Mouse (Mus musculus) lung, postnatal 10 days (tissue): ENCODE results near the gene Afm.

Experiments used
- DNase-seq: peaks from one replicate; pipeline ENCODE4 v3.0.0; 2021

The Afm gene

DNA sequence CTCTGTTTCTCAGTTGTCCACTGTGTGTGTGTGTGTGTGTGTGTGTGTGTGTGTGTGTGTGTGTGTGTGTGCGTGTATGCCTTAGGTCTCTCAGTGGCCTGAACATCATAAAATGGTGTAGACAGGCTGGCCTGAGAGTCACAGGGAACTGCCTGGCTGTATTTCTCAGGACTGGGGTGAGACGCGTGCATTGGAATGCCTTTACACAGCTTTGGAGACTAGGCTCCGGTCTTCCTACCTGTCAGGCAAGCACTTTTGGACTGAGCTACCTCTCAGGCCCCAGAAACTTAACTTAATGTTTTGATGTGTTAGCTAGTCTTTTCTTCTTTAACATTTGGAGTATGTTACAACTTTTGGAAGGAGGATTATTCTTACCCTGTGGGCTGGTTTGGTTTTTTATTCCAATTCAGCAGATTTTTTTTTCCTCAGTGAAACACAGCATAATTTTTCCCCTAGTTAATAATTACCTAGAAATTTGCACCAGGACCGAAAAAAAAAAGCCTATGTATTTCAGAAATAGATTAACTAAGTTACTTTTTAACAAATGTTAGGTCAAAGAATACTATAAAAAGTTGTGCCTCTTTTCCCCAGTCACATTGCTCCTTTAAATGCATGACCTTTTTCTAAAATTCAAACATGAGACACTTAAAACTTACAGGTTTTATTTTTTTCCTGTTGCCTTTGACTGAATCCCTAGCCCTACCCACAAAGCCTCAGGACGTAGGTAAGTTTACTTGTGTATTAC, at the start of gene Afm:
Gene Afm, plus strand, starts transcription at position 577 of the 745 bp plus-strand sequence.
- no peak for DNase-seq

DNA sequence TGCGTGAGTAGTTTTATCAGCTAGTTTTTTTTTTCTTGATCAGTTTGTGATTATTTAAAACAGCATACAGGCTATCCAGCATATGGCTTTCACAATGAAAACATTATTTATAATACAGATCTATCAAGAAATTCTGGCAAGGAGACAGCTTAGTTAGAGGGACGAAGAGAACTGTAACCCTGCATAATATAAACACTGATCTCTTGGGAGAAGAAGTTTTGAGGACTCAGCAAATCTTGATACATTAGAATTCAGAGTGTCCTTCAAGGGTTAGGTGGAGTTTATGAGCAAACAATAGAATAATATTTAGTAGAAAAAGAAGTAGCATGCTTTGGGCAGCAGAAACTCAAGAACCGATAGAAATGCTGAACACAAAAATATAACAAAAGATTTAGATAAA, 47.9 kb upstream of the Afm start:
- DNase-seq, result no peak

GRCm38 (mm10) chr5:90473902-90474301, 44.8 kb upstream of the Afm start:
- DNase-seq, result no peak

DNA sequence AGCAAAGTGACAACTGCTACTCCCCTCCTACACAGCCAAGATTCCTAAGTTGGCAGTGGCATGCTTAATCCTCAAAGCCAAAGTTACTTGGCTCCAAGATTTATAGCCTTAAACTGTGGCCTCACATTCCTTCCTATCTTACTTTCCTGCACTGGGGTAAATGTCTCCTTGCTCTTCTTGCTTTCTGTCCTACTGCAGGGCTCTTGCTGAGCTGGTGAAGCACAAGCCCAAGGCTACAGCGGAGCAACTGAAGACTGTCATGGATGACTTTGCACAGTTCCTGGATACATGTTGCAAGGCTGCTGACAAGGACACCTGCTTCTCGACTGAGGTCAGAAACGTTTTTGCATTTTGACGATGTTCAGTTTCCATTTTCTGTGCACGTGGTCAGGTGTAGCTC, 44.4 kb upstream of the Afm start:
- DNase-seq, result no peak

DNA sequence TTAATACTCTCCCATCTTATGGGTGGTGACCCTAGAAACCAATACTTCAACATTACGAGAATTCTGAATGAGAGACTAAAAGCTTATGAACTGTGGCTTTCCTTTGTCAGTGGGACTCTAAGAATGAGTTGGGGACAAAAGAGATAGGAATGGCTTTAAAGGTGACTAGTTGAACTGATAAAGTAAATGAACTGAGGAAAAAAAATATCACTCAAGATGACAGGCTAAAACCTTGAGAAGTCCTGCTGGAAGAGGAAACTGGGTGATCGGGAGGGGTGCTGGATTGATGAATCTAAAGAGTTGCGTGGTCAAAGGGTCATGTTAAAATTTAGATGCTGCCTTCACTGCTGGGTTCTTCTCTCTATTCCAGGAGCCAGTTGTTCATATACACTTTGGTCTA, 42.0 kb upstream of the Afm start:
- no peak for DNase-seq

DNA sequence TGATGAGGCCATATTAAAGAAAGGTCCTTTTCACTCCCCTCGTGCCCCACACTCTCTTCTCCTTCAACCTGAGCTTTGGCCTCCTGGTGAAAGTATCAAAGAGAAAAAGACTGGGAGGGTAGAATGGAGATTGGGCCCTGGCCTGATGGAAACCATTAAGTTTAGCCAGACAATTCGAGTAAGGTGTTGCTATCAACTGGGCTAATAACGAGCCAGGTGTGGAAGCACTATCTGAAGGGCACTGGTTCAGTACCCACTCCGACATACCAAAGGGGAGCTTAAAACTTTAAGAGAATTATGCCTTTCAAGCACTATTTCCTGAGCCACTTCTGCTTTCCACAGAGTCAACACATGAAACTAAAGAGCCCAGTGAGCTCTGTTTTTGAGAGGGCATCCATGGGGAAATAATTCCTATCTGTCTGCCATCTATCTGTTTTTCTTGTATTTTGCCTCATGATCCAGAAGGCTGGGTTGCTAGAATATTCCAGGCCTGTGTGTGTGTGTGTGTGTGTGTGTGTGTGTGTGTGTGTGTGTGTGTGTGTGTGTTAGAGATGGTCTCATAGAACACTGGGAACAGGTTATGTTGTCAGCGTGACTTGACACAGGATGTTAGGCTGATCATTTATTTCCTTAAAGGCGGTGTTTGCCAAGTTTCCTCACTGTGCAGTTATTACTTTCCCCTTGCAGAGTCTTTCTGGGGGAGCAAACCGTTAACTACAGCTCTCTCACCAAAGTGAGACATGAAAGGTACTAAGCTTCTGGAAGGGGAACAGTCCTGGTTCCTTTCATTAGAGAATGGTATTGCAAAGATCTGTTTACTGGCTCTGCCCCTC, 41.2 kb upstream of the Afm start:
- no peak for DNase-seq

DNA sequence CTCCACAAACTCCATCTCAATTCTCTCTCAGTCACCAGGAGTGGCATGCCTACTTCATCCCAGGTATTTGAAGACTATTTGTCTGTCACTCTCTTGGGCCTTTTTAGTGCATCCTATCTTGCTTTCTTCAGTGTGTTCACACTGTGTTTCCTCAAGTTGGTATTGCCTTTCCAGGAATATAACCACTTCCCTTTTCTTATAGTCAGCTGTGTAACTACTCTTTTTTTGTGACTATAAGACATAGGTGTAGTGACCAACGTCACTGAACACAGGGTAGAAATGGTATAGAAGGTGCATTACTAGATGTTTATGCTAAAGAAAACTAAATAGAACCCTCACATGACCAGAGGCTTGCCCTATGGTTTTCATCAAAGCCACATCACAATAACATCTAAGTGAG, 39.8 kb upstream of the Afm start:
- no peak for DNase-seq

DNA sequence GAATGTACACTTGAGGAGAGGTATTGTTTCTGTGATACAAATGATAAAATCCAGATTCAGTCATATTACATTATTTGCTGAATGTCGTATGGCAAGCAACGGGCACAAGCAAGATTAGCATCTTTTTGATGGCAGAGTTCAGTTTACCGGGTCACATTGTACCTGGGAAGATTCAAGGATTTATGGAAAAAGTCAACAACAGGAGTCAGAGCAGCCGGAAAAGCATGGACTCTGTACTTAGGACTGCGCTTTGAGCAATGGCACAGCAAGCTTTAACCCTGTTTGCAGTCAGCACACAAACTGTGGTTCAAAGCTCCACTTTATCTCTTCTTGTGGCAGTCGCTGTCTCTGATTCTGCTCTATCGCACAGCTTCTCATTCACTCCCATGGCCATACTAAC, 33.1 kb upstream of the Afm start:
- DNase-seq, result no peak

GRCm38 (mm10) chr5:90488323-90488722, 30.4 kb upstream of the Afm start:
- no peak for DNase-seq

GRCm38 (mm10) chr5:90490518-90490917, 28.2 kb upstream of the Afm start, which contains the start of gene Afp:
Gene Afp (plus strand): TSS chr5:90490737.
- DNase-seq, result no peak

- peak; percentile 2 for DNase-seq
Observed at GRCm38 (mm10) chr5:90492440-90492839, 26.3 kb upstream of the Afm start.

DNA sequence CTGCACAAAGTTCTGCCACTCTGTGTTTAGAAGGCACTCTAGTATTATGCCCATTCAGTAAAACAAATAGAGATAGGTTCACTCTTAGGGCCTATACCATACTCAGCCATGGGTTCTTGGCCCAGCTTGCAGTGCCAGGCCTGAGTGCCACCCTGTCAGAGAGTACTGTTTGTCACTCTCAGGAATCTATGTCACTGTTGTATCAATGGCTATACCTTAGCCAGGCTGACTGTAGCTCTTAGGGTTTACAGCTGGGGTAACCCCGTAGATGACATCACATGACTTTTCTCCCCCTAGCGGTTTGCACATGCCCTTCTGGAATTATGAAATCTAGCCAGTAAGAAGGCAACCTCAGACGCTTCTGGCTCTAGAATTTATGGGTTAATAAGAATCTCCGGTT, 24.4 kb upstream of the Afm start:
- DNase-seq, result no peak

- no peak for DNase-seq
Observed at GRCm38 (mm10) chr5:90499509-90499908, 19.2 kb upstream of the Afm start.

GRCm38 (mm10) chr5:90500714-90501113, 18.0 kb upstream of the Afm start:
- peak; percentile 82 for DNase-seq

GRCm38 (mm10) chr5:90501752-90502151, 17.0 kb upstream of the Afm start:
- no peak for DNase-seq

GRCm38 (mm10) chr5:90504742-90505141, 14.0 kb upstream of the Afm start:
- DNase-seq, result no peak

DNA sequence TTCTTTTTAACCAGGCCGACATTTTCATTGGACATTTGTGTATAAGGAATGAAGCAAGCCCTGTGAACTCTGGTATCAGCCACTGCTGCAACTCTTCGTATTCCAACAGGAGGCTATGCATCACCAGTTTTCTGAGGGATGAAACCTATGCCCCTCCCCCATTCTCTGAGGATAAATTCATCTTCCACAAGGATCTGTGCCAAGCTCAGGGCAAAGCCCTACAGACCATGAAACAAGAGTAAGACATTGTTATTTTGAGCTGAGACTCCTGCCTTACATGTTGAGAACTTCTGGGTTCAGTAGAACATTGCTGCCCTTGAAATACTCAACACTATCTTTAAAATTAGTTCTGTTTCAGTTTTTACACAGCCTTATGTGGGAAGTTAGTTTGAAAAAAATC, 12.2 kb upstream of the Afm start:
- DNase-seq, result no peak

DNA sequence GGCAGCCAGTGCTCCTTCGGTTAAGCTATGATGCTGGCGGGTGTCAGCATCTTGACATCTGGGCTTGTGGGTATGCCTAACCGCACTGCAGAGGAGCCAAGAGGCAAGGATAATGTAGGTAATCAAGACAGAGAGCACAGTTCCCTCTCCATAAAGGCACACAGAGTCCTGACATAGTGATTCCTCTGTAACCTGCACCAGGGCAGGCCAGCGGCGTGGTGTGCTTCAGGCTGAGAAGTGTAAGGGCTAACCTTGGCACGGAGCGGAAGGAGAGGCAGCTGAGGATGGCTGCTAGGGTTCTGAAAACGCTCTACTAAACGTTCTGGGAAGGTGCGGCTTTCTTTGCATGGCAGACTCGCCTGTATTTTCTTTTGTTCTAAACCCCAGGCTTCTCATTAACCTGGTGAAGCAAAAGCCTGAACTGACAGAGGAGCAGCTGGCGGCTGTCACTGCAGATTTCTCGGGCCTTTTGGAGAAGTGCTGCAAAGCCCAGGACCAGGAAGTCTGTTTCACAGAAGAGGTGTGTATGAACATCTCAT, 11.3 kb upstream of the Afm start:
- no peak for DNase-seq

GRCm38 (mm10) chr5:90509828-90510592, 8.7 kb upstream of the Afm start:
- DNase-seq, result no peak

GRCm38 (mm10) chr5:90512288-90512955, 6.3 kb upstream of the Afm start:
- DNase-seq, result no peak

DNA sequence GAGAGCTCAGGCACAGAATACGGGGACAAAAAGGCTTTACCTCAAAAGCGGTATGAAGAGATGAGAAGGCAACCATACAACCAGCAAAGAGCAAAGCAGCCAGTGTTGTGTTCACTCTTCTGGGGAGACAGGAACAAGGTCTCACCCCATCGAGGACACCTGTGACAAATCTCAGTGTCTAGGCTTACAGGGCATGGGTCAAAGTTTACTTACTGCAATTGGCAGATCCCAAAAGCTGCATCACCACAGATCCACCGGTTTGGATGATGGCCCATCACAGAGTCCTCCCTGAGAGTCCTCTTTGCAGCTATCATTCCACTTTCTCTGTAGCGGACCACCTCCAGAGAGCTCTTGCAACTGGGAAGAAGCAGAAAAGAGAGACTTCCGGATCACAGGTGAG, 3.2 kb upstream of the Afm start:
- no peak for DNase-seq

- no peak for DNase-seq
Observed at GRCm38 (mm10) chr5:90551191-90551590, 32.5 kb downstream of the Afm start.

GRCm38 (mm10) chr5:90556052-90556451, 37.3 kb downstream of the Afm start:
- DNase-seq, result no peak
